Mouse (Mus musculus) CH12.LX (cell line): ENCODE measurements around the gene G430095P16Rik. TPM values are rescaled to one million over a fixed set of nuclear protein-coding genes. Genes with fewer than 3 reads are reported as not detected.

ENCODE experiments used
- DNase-seq: peaks from one replicate; pipeline ENCODE4 v3.0.0-alpha.2; 2013; ENCODE audit errors: extremely low read depth
- H3K27ac ChIP-seq: 2 replicates; pipeline ENCODE4 v1.5.1; 2012; ENCODE audit warnings: low read depth, mild to moderate bottlenecking, control low read depth, moderate library complexity; ENCODE audit not compliant: insufficient read depth
- H3K27me3 ChIP-seq: replicated peaks from 2 replicates; pipeline ENCODE3; 2012; ENCODE audit warnings: inconsistent platforms
- H3K36me3 ChIP-seq, 2 experiments: replicated peaks in 1 of 2; 2 replicates each; pipeline versions ENCODE3 to v1.6.1; 2012; ENCODE audit warnings: inconsistent platforms in 1 of 2, low read length in 1 of 2, mild to moderate bottlenecking in 1 of 2, mixed read lengths in 1 of 2, moderate library complexity in 1 of 2; ENCODE audit not compliant: control insufficient read depth in 1 of 2, insufficient read depth in 1 of 2
- H3K4me1 ChIP-seq, 2 experiments: 2 replicates each; pipeline ENCODE4 v1.6.1; 2012; ENCODE audit warnings: inconsistent platforms in 1 of 2, moderate library complexity in 1 of 2; ENCODE audit not compliant: insufficient read depth in 2 of 2, control insufficient read depth in 1 of 2
- H3K4me2 ChIP-seq: 2 replicates; pipeline ENCODE4 v1.6.1; 2012; ENCODE audit warnings: low read depth, mild to moderate bottlenecking, control low read depth; ENCODE audit not compliant: poor library complexity, insufficient read depth, severe bottlenecking
- H3K4me3 ChIP-seq, 3 experiments: fragments of 150-350 bp in 1 of 3; sonication (generic) in 1 of 3; replicated peaks in 1 of 3; 2 replicates each; pipeline versions ENCODE3 to v1.5.1; 2011 to 2012; ENCODE audit warnings: low read depth in 2 of 3, low read length in 2 of 3, mild to moderate bottlenecking in 2 of 3, moderate library complexity in 2 of 3, control low read depth in 1 of 3, improper control_type of control experiment in 1 of 3, inconsistent platforms in 1 of 3, mixed read lengths in 1 of 3; ENCODE audit not compliant: poor library complexity in 1 of 3
- H3K79me2 ChIP-seq: replicated peaks from 2 replicates; pipeline ENCODE4 v1.6.1; 2012; ENCODE audit warnings: mild to moderate bottlenecking, moderate library complexity; ENCODE audit not compliant: control insufficient read depth, poor library complexity, insufficient read depth, severe bottlenecking; ENCODE audit errors: extremely low read depth
- H3K9ac ChIP-seq: 2 replicates; pipeline ENCODE4 v1.6.1; 2012; ENCODE audit warnings: low read depth, mild to moderate bottlenecking, control low read depth, moderate library complexity; ENCODE audit not compliant: insufficient read depth
- H3K9me3 ChIP-seq: replicated peaks from 2 replicates; pipeline ENCODE3; 2012; ENCODE audit warnings: low read length, inconsistent platforms, mixed read lengths
- BHLHE40 ChIP-seq: IDR thresholded peaks from 2 replicates; pipeline ENCODE4 v1.6.1; 2011; ENCODE audit warnings: mild to moderate bottlenecking, low read depth, low read length, improper control_type of control experiment
- CHD1 ChIP-seq: IDR thresholded peaks from 2 replicates; pipeline ENCODE4 v1.6.1; 2012; ENCODE audit warnings: low read depth, low read length, improper control_type of control experiment, inconsistent platforms
- CHD2 ChIP-seq: IDR thresholded peaks from 2 replicates; pipeline ENCODE4 v1.6.1; 2011; ENCODE audit warnings: low read length, improper control_type of control experiment
- E2F4 ChIP-seq: IDR thresholded peaks from 2 replicates; pipeline ENCODE4 v1.6.1; 2011; ENCODE audit warnings: low read depth, low read length, improper control_type of control experiment; ENCODE audit not compliant: insufficient replicate concordance
- ETS1 ChIP-seq: conservative IDR thresholded peaks from 2 replicates; pipeline ENCODE4 v1.6.1; 2012; ENCODE audit warnings: low read depth, mild to moderate bottlenecking, inconsistent platforms, low read length, improper control_type of control experiment, moderate library complexity
- HCFC1 ChIP-seq: IDR thresholded peaks from 2 replicates; pipeline ENCODE4 v1.6.1; 2012; ENCODE audit warnings: low read depth, mild to moderate bottlenecking, inconsistent platforms, low read length, improper control_type of control experiment
- IRF4 ChIP-seq: IDR thresholded peaks from 2 replicates; pipeline ENCODE4 v1.6.1; 2014; ENCODE audit warnings: low read depth, mild to moderate bottlenecking, inconsistent platforms, low read length, improper control_type of control experiment
- JUND ChIP-seq: conservative IDR thresholded peaks from 2 replicates; pipeline ENCODE4 v1.6.1; 2011; ENCODE audit warnings: low read depth, low read length, improper control_type of control experiment
- KAT2A ChIP-seq: IDR thresholded peaks from 2 replicates; pipeline ENCODE4 v1.6.1; 2012; ENCODE audit warnings: low read length, improper control_type of control experiment, inconsistent platforms; ENCODE audit not compliant: insufficient replicate concordance
- MAFK ChIP-seq: IDR thresholded peaks from 2 replicates; pipeline ENCODE4 v1.6.1; 2011; ENCODE audit warnings: low read length, improper control_type of control experiment; ENCODE audit not compliant: insufficient replicate concordance
- MAX ChIP-seq: IDR thresholded peaks from 2 replicates; pipeline ENCODE4 v1.6.1; 2011; ENCODE audit warnings: low read length, improper control_type of control experiment
- MAZ ChIP-seq: IDR thresholded peaks from 2 replicates; pipeline ENCODE4 v1.6.1; 2012; ENCODE audit warnings: low read depth, mild to moderate bottlenecking, inconsistent platforms, low read length, improper control_type of control experiment, moderate library complexity
- MXI1 ChIP-seq: IDR thresholded peaks from 2 replicates; pipeline ENCODE4 v1.6.1; 2011; ENCODE audit warnings: mild to moderate bottlenecking, low read depth, low read length, improper control_type of control experiment
- POLR2A ChIP-seq: IDR thresholded peaks from 2 replicates; pipeline ENCODE4 v1.6.1; 2011; ENCODE audit warnings: low read depth, mild to moderate bottlenecking, improper control_type of control experiment, low read length
- POLR2AphosphoS2 ChIP-seq: IDR thresholded peaks from 2 replicates; pipeline ENCODE4 v1.6.1; 2011; ENCODE audit warnings: low read depth, low read length, improper control_type of control experiment
- RAD21 ChIP-seq: IDR thresholded peaks from 2 replicates; pipeline ENCODE4 v1.6.1; 2011; ENCODE audit warnings: low read depth, mild to moderate bottlenecking, low read length, improper control_type of control experiment, moderate library complexity
- SMC3 ChIP-seq: IDR thresholded peaks from 2 replicates; pipeline ENCODE4 v1.6.1; 2011; ENCODE audit warnings: low read depth, low read length, improper control_type of control experiment
- TCF12 ChIP-seq: IDR thresholded peaks from 2 replicates; pipeline ENCODE4 v1.6.1; 2014; ENCODE audit warnings: low read depth, mild to moderate bottlenecking, inconsistent platforms, low read length, improper control_type of control experiment
- UBTF ChIP-seq: IDR thresholded peaks from 2 replicates; pipeline ENCODE4 v1.6.1; 2012; ENCODE audit warnings: low read depth, mild to moderate bottlenecking, inconsistent platforms, low read length, improper control_type of control experiment, moderate library complexity
- USF1 ChIP-seq: IDR thresholded peaks from 2 replicates; pipeline ENCODE4 v1.6.1; 2014; ENCODE audit warnings: low read depth, mild to moderate bottlenecking, inconsistent platforms, low read length, improper control_type of control experiment
- ZC3H11A ChIP-seq: IDR thresholded peaks from 2 replicates; pipeline ENCODE4 v1.6.1; 2012; ENCODE audit warnings: low read depth, mild to moderate bottlenecking, inconsistent platforms, low read length, improper control_type of control experiment
- ZKSCAN1 ChIP-seq: IDR thresholded peaks from 2 replicates; pipeline ENCODE4 v1.6.1; 2012; ENCODE audit warnings: low read depth, inconsistent platforms, low read length, improper control_type of control experiment, borderline replicate concordance
- dilution Hi-C: fragments of 300-500 bp; cut with MboI; formaldehyde crosslinking; loops from 2 replicates; pipeline ENCODE4 v1.14.3; 2020; ENCODE audit warnings: low sequenced_read_pairs; ENCODE audit not compliant: extremely low pct_unique_long_range_greater_than_20kb, extremely low pct_ligation_motif_present
- in situ Hi-C: fragments of 300-500 bp; cut with MboI; formaldehyde crosslinking; loops from 3 replicates; pipeline ENCODE4 v1.14.3; 2019; ENCODE audit warnings: low sequenced_read_pairs, low pct_ligation_motif_present, low pct_unique_long_range_greater_than_20kb, mixed read lengths
- polyA plus RNA-seq: library from polyadenylated mRNA; unstranded; fragments of >175 nt; gene quantifications from 2 replicates; pipeline ENCODE4 v1.2.1, GENCODE M21; 2012; ENCODE audit warnings: low read depth; ENCODE audit not compliant: insufficient read length
- total RNA-seq, 2 experiments: library from RNA; depleted of rRNA; stranded (reverse); fragments of 300-350 nt in 1 of 2; fragments of >200 nt in 1 of 2; gene quantifications; 2 replicates each; pipeline ENCODE4 v1.2.3; 2012 to 2014

G430095P16Rik gene
- total and polyA plus RNA-seq, 3 experiments, result 0.17 TPM; not detected in 2

DNA sequence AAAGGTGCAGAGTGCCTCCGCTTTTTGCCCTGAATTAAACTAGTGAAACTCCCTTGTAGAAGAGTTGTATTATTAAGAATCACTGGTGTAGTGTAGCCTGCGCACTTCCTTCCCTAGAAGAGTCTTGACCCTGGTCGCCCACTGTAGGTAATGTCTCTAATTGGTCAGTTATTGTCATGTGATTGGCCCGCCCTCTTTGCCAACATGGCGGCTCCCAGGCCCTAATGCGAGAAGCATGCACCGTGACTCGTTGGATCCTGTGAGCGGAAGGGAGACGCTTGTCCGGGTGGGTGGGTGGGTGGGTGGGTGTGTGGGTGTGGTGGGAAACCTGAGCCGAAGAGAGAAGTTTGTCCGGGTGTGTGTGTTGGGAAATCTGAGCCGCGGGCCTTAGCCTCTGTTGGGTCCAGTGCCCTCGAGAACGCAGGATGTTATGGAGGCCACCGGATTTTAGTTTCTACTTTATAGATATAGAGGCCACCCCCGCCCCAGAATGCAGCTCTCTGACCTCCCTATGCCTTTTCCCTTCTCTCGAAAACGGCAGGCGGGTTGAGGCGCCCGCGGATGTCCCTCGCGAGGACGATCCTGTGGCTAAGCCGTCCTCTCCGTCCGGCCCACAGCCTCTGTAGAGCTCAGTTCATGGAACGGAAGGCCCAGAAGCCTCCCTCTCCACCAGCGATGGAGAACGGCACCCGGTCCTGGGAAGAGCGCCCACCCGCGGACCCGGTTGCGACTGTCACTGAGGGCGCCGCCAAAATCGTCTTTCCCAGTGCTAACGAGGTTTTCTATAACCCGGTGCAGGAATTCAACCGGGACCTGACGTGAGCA is 33.5 kb upstream of the G430095P16Rik start (continued):
- no peak for TF ChIP-seq ZC3H11A
- TF ChIP-seq CHD2, result 0 out of 2 replicates have a peak, but pooled peaks have one; percentile 61
- no peak for TF ChIP-seq IRF4
- TF ChIP-seq TCF12, result peak; percentile 53
- peak; percentile 90 for TF ChIP-seq HCFC1

DNA sequence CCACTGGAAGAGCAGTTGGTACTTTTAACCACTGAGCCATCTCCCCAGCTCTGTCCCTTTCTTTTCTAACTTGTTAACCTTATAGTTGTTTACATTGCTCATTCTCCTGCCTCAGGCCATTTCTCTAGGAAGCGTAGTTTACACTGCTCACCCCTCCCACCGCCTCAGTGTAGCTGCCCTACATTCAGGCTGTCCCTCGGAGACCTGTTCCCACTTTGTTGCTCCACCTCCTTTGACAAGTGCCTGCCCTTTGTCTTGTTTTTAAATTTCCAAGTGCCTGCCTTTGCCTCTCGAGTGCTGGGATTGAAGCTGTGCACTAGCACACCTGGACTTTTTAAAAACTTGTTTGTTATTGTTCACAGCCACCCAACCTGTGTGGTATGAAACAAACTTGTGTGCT is 29.5 kb upstream of the G430095P16Rik start:
- Histone ChIP-seq H3K4me2 (no peak overlapping the region), H3K9ac (no peak overlapping the region), H3K27me3 (no peaks in the 10 kb centered on the region), H3K36me3 (peaks cover 52 to 77% of the 10 kb centered on the region in 2 experiments), H3K27ac (no peak overlapping the region), H3K79me2 (peaks cover 17% of the 10 kb centered on the region), H3K4me3 (no peak overlapping the region), H3K4me1 (peaks cover 2 to 24% of the 10 kb centered on the region in 2 experiments), H3K9me3 (no peaks in the 10 kb centered on the region)
- no peak for TF ChIP-seq MXI1
- TF ChIP-seq USF1, result no peak
- TF ChIP-seq POLR2AphosphoS2, result 0 out of 2 replicates have a peak, but pooled peaks have one; percentile 5
- TF ChIP-seq MAX, result no peak
- TF ChIP-seq BHLHE40, result no peak
- dilution Hi-C loops, result no loop called here
- in situ Hi-C loops, result no loop called here
- no peak for DNase-seq

DNA sequence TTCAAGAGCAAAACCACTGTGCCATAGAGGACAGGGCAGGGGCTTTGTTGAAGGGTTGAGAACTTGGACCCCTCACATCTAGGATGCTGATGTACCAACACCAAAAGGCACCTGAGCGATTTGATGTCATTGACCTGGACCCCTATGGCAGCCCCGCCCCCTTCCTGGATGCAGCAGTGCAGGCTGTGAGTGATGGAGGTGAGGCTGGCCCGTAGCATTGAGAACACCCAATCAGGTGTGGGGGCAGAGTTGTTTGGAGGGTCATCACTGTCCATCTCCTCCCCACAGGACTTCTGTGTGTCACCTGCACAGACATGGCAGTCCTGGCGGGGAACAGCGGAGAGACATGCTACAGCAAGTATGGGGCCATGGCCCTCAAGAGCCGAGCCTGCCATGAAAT is 27.7 kb upstream of the G430095P16Rik start:
- Histone ChIP-seq H3K36me3 (peaks cover 65 to 92% of the 10 kb centered on the region in 2 experiments), H3K27me3 (no peaks in the 10 kb centered on the region), H3K79me2 (peaks cover 8% of the 10 kb centered on the region), H3K4me3 (no peak overlapping the region), H3K9me3 (no peaks in the 10 kb centered on the region)
- in situ Hi-C loops, result no loop called here
- TF ChIP-seq HCFC1 (no peak), KAT2A (no peak), MAZ (no peak), MAFK (no peak), RAD21 (no peak), JUND (no peak), MXI1 (no peak), E2F4 (no peak), CHD1 (no peak), ETS1 (no peak), BHLHE40 (no peak), POLR2A (no peak), SMC3 (no peak), ZKSCAN1 (no peak), UBTF (no peak), USF1 (no peak)
- TF ChIP-seq, all 38 proteins: peak for 0
- Histone ChIP-seq H3K27ac (no peak overlapping the region), H3K4me1 (peaks cover 3 to 36% of the 10 kb centered on the region in 2 experiments), H3K9ac (no peak overlapping the region), H3K4me2 (no peak overlapping the region)
- DNase-seq, result no peak
- dilution Hi-C loops, result no loop called here
